Mouse (Mus musculus) lung, embryonic 14.5 days (tissue): ENCODE results near the gene Kcnrg. TPM values are rescaled to one million over a fixed set of nuclear protein-coding genes. Genes with fewer than 3 reads are reported as not detected.

Source experiments
- ATAC-seq: fragments of 200-750 bp; cut with Nextera tagmentation; 2 replicates; pipeline ENCODE4 v1.8.0; 2017; ENCODE audit warnings: mild to moderate bottlenecking, moderate TSS enrichment, moderate library complexity; ENCODE audit not compliant: insufficient read depth
- DNase-seq: peaks from one replicate; pipeline ENCODE4 v3.0.0-alpha.2; 2015
- H3K27ac ChIP-seq: fragments of 300-500 bp; sonication (generic); 2 replicates; pipeline ENCODE4 v1.5.1; 2014; ENCODE audit warnings: low read depth, mild to moderate bottlenecking, moderate library complexity
- H3K27me3 ChIP-seq: fragments of 300-500 bp; sonication (generic); 2 replicates; pipeline ENCODE4 v1.6.1; 2014; ENCODE audit warnings: low read length, control low read depth; ENCODE audit not compliant: insufficient read depth
- H3K36me3 ChIP-seq: fragments of 300-500 bp; sonication (generic); 2 replicates; pipeline ENCODE4 v1.6.1; 2014; ENCODE audit warnings: control low read depth; ENCODE audit not compliant: insufficient read depth
- H3K4me1 ChIP-seq: fragments of 300-500 bp; sonication (generic); 2 replicates; pipeline ENCODE4 v1.6.1; 2014; ENCODE audit warnings: antibody characterized with exemption, control low read depth; ENCODE audit not compliant: insufficient read depth
- H3K4me2 ChIP-seq: fragments of 300-500 bp; sonication (generic); 2 replicates; pipeline ENCODE4 v1.6.1; 2014; ENCODE audit warnings: mild to moderate bottlenecking
- H3K4me3 ChIP-seq: fragments of 300-500 bp; sonication (generic); 2 replicates; pipeline ENCODE4 v1.5.1; 2014; ENCODE audit warnings: low read depth, low read length
- H3K9ac ChIP-seq: fragments of 300-500 bp; sonication (generic); 2 replicates; pipeline ENCODE4 v1.6.1; 2014
- H3K9me3 ChIP-seq: fragments of 300-500 bp; sonication (generic); 2 replicates; pipeline ENCODE4 v1.6.1; 2016; ENCODE audit warnings: low read depth, low read length, control low read depth
- CTCF ChIP-seq: IDR thresholded peaks from 2 replicates; pipeline ENCODE4 v1.5.1; 2016; ENCODE audit warnings: antibody characterized with exemption, low read depth
- WGBS: fragments of 180-500 bp; shearing (Covaris S2); extraction: QIAGEN DNeasy Blood & Tissue Kit; methylation state at CpG from one replicate; pipeline ENCODE4 v1.1.7; 2014; 5-methylcytosine and 5-hydroxymethylcytosine counted together
- microRNA counts: library from miRNA; unstranded; fragments of <30 nt; microRNA quantifications from one replicate; lab custom pipeline; 2016
- microRNA-seq: library from miRNA; unstranded; fragments of <30 nt; microRNA quantifications from one replicate; pipeline ENCODE4, GENCODE M21; 2016; ENCODE audit warnings: borderline number of aligned reads
- polyA plus RNA-seq: library from polyadenylated mRNA; unstranded; fragments of >200 nt; fragmentation: Nextera tagmentation; extraction: Ambion mirVana; gene quantifications from 2 replicates; pipeline ENCODE4 v1.2.1, GENCODE M21; 2014

Gene Kcnrg
- polyA plus RNA-seq, 1 experiment from 2014 or later: 0.74 TPM

DNA sequence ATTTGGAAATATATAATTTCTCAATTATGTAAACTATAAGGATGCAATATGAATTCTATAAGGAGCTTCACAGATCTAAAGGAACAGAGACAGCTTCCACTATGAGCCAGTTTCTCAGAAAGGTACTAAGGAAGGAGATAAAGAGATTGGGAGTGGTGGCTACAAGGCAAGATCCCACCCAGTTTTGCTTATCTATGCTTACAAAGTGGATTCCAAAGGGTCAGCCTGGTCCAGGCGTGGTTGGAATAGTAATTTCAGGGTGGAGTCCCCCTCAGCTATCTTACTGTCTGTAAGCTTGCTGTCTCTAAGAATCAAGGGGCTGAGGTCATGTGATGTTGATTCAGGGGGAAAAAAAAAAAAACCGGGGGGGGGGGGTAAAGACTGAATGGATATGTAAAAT is 49.2 kb downstream of the Kcnrg start:
- H3K4me3 ChIP-seq: no peak overlapping the region
- H3K4me2 ChIP-seq: no peak overlapping the region
- H3K27ac ChIP-seq: no peak overlapping the region
- no peak for ATAC-seq
- DNase-seq: no peak
- H3K9ac ChIP-seq: no peak overlapping the region
- TF ChIP-seq CTCF: no peak
- no peaks in the 10 kb centered on the region for H3K4me1 ChIP-seq
- H3K36me3 ChIP-seq: no peaks in the 10 kb centered on the region
- no peaks in the 10 kb centered on the region for H3K27me3 ChIP-seq
- no peaks in the 10 kb centered on the region for H3K9me3 ChIP-seq
- 23% methylated on average over 2 of the region's 2 CpGs for WGBS

DNA sequence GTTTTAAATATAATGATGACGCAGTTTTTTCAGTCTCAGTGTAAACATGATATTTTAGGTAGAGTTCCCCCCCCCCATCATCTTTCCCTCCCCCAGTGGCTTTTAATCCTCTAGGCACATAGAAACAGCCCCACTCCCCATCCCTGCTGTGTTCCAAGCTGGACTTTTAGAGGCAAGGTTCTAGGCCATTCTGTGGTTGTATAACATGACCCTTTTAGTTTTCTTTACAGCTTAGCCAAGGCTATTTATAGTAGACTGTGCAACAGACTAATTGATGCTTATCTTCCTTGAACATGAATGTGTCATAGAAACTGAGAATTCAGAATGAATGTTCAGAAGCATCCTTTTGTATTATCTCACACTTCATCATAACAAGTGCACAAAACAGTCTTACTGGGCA is 54.2 kb downstream of the Kcnrg start:
- ATAC-seq: no peak
- no peak for TF ChIP-seq CTCF
- WGBS: 79% methylated on average over 1 of the region's 1 CpGs
- no peak for DNase-seq
- Histone ChIP-seq H3K4me2 (no peak overlapping the region), H3K4me3 (no peak overlapping the region), H3K27me3 (no peaks in the 10 kb centered on the region), H3K36me3 (no peaks in the 10 kb centered on the region), H3K9ac (no peak overlapping the region), H3K4me1 (no peaks in the 10 kb centered on the region), H3K27ac (no peak overlapping the region), H3K9me3 (no peaks in the 10 kb centered on the region)

DNA sequence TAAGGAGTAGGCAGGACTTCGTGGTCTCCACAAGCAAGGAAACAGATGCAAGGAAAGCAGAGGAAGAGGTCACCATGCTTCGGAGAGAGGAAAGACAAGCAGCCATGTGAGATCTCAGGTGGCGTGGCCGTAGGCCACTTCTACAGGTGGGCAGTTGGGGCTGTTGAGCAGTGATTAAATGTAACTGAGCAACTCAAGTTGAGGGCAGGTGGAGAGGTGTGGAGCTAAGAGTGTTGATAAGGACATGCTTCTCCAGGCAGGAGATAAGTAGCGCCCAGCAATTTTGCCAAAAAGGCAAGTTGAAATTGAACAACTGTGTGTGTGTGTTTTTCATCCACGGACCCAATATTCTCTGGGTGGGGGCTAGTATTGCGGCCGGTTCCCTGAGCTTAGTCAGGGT is 55.0 kb downstream of the Kcnrg start:
- no peaks in the 10 kb centered on the region for H3K36me3 ChIP-seq
- H3K27me3 ChIP-seq: no peaks in the 10 kb centered on the region
- H3K27ac ChIP-seq: no peak overlapping the region
- H3K4me2 ChIP-seq: no peak overlapping the region
- H3K9ac ChIP-seq: no peak overlapping the region
- no peaks in the 10 kb centered on the region for H3K9me3 ChIP-seq
- WGBS: 82% methylated on average over 8 of the region's 8 CpGs
- no peak for TF ChIP-seq CTCF
- no peaks in the 10 kb centered on the region for H3K4me1 ChIP-seq
- no peak for ATAC-seq
- H3K4me3 ChIP-seq: no peak overlapping the region
- DNase-seq: no peak

MicroRNAs encoded within 50 kb of the gene (microRNA counts, 519-probe panel; counts per million panel counts)
- microRNA mmu-miR-15a (lab: Ali Mortazavi, UCI): 4,836 counts per million, percentile 94 among the panel's probes with 10 or more counts
- microRNA mmu-miR-16 (lab: Ali Mortazavi, UCI): 5,629 counts per million, percentile 100 among the panel's probes with 10 or more counts

Small RNA genes within 50 kb of the gene (microRNA-seq; reads per million reads assigned to microRNA genes)
- 6,766 reads per million, percentile 91 among the genes with 10 or more reads in this experiment for gene Mir15a
- gene Mir16-1: 3,931 reads per million, percentile 86 among the genes with 10 or more reads in this experiment

Other genes with a start within 250 kb of the Kcnrg start
- 8.8 and 9.4 TPM in 2 replicates for gene Ebpl, start 247.0 kb upstream of the Kcnrg start, polyA plus RNA-seq
- gene Kpna3, start 167.6 kb upstream of the Kcnrg start, polyA plus RNA-seq: 59.0 and 62.3 TPM in 2 replicates
- gene Spryd7, start 50.6 kb upstream of the Kcnrg start, polyA plus RNA-seq: 21.9 and 22.5 TPM in 2 replicates
- gene Trim13, start 9.2 kb upstream of the Kcnrg start, polyA plus RNA-seq: 15.1 and 18.9 TPM in 2 replicates